Mouse (Mus musculus) CH12F3 (cell line): ENCODE results near the gene Tmem110.

Experiments
- in situ Hi-C: fragments of 300-500 bp; cut with MboI; formaldehyde crosslinking; loops from 2 replicates; pipeline ENCODE4 v1.14.3; 2020; ENCODE audit warnings: low sequenced_read_pairs

Gene Tmem110

GRCm38 (mm10) chr14:30861421-30862125 lies 36.2 kb downstream of the Tmem110 start:
- in situ Hi-C loops = loop anchor here (10.0 to 25.0 kb wide), 2 partner anchors 174 to 267 kb away; no protein-coding TSS in a partner anchor

- in situ Hi-C loops = loop anchor here (10.0 to 25.0 kb wide), 2 partner anchors 175 to 268 kb away; no protein-coding TSS in a partner anchor
Observed at GRCm38 (mm10) chr14:30862368-30862767, 37.0 kb downstream of the Tmem110 start.

GRCm38 (mm10) chr14:30865311-30865710 lies 39.9 kb downstream of the Tmem110 start:
- in situ Hi-C loops = loop anchor here (10.0 to 25.0 kb wide), 2 partner anchors 178 to 271 kb away; no protein-coding TSS in a partner anchor

GRCm38 (mm10) chr14:30867042-30867441 lies 41.7 kb downstream of the Tmem110 start:
- in situ Hi-C loops = loop anchor here (10.0 to 25.0 kb wide), 2 partner anchors 180 to 272 kb away; no protein-coding TSS in a partner anchor

- in situ Hi-C loops = loop anchor here (10.0 to 25.0 kb wide), 2 partner anchors 182 to 274 kb away; no protein-coding TSS in a partner anchor
Observed at GRCm38 (mm10) chr14:30868826-30869225, 43.4 kb downstream of the Tmem110 start.

- in situ Hi-C loops = loop anchor here (10.0 to 25.0 kb wide), 2 partner anchors 182 to 275 kb away; no protein-coding TSS in a partner anchor
Observed at GRCm38 (mm10) chr14:30869391-30869801, 44.0 kb downstream of the Tmem110 start.

- in situ Hi-C loops = loop anchor here (25.0 kb wide), 1 partner anchor 183 kb away; no protein-coding TSS in a partner anchor
Observed at GRCm38 (mm10) chr14:30870206-30871147, 45.1 kb downstream of the Tmem110 start.

GRCm38 (mm10) chr14:30874095-30874700 lies 48.8 kb downstream of the Tmem110 start:
- in situ Hi-C loops = loop anchor here (25.0 kb wide), 1 partner anchor 187 kb away; no protein-coding TSS in a partner anchor

- in situ Hi-C loops = no loop called here
Observed at GRCm38 (mm10) chr14:30875130-30875865, 49.9 kb downstream of the Tmem110 start.

- in situ Hi-C loops = no loop called here
Observed at GRCm38 (mm10) chr14:30875955-30876354, 50.6 kb downstream of the Tmem110 start.

GRCm38 (mm10) chr14:30876451-30876850 lies 51.1 kb downstream of the Tmem110 start:
- in situ Hi-C loops = no loop called here

GRCm38 (mm10) chr14:30877827-30878226 lies 52.4 kb downstream of the Tmem110 start:
- in situ Hi-C loops = no loop called here

GRCm38 (mm10) chr14:30878958-30879571 lies 53.7 kb downstream of the Tmem110 start, which contains the start of gene Mustn1:
Mustn1 (plus strand) TSS chr14:30879200.
- in situ Hi-C loops = no loop called here

GRCm38 (mm10) chr14:30879794-30880193 lies 54.4 kb downstream of the Tmem110 start:
- in situ Hi-C loops = no loop called here

GRCm38 (mm10) chr14:30880251-30880650 lies 54.9 kb downstream of the Tmem110 start:
- in situ Hi-C loops = no loop called here

GRCm38 (mm10) chr14:30880811-30881717 lies 55.7 kb downstream of the Tmem110 start:
- in situ Hi-C loops = no loop called here

- in situ Hi-C loops = no loop called here
Observed at GRCm38 (mm10) chr14:30881718-30882108, 56.3 kb downstream of the Tmem110 start.

GRCm38 (mm10) chr14:30885298-30885697 lies 59.9 kb downstream of the Tmem110 start:
- in situ Hi-C loops = no loop called here
